Mouse (Mus musculus) C2C12 (cell line): Measurements from ENCODE around the gene Olfr533.

Source experiments
- CEBPB ChIP-seq: IDR thresholded peaks from one replicate; pipeline ENCODE4 v1.6.1; 2011; ENCODE audit warnings: low read depth, mild to moderate bottlenecking, control low read depth, moderate library complexity
- CTCF ChIP-seq: IDR thresholded peaks from one replicate; pipeline ENCODE4 v1.5.1; 2011; ENCODE audit not compliant: control insufficient read depth, insufficient read depth, insufficient read length
- MYOD1 ChIP-seq: IDR thresholded peaks from one replicate; pipeline ENCODE4 v1.6.1; 2011; ENCODE audit warnings: low read depth; ENCODE audit not compliant: control insufficient read depth, insufficient read length
- MYOG ChIP-seq: IDR thresholded peaks from one replicate; pipeline ENCODE4 v1.6.1; 2011; ENCODE audit not compliant: control insufficient read depth, insufficient read length; ENCODE audit errors: extremely low read depth

GRCm38 (mm10) chr7:140477886-140478285, 14.7 kb downstream of the Olfr533 start:
- no peak for TF ChIP-seq MYOG
- TF ChIP-seq CTCF: no peak
- no peak for TF ChIP-seq MYOD1
- TF ChIP-seq CEBPB: no peak
